Mouse (Mus musculus): ENCODE results near the gene Filip1l. TPM values are rescaled to one million over a fixed set of nuclear protein-coding genes. Genes with fewer than 3 reads are reported as not detected.
A peak's percentile ranks its signal among the peaks of the same experiment; 100 is the strongest.

Filip1l gene
- polyA plus RNA-seq, 1 experiment from 2014 or later, result 56.2 TPM

GRCm38 (mm10) chr16:57445096-57446094 is 92.5 kb downstream of the Filip1l start:
- Histone ChIP-seq H3K36me3 (ENCODE audit: control insufficient read depth, insufficient read depth, low read length) (no peaks in the 10 kb centered on the region), H3K27ac (ENCODE audit: low read length) (no peak overlapping the region), H3K4me2 (ENCODE audit: low read depth, low read length) (no peak overlapping the region), H3K9me3 (replicated peaks; ENCODE audit: control insufficient read depth, low read length) (peaks cover 6% of the 10 kb centered on the region; the same call in 1 of the 2 replicates), H3K9ac (ENCODE audit: low read length) (no peak overlapping the region), H3K27me3 (ENCODE audit: control insufficient read depth, insufficient read depth, low read length) (no peaks in the 10 kb centered on the region), H3K4me1 (ENCODE audit: control insufficient read depth, insufficient read depth, low read length) (no peaks in the 10 kb centered on the region), H3K4me3 (replicated peaks; ENCODE audit: low read length) (no peak overlapping the region)
- WGBS, result 72% methylated on average over 10 of the region's 10 CpGs
- ATAC-seq (ENCODE audit: insufficient read depth, low FRiP score), result no peak

GRCm38 (mm10) chr16:57453009-57453408 is 100.1 kb downstream of the Filip1l start:
- Histone ChIP-seq H3K4me3 (replicated peaks; ENCODE audit: low read length) (no peak overlapping the region), H3K4me1 (ENCODE audit: control insufficient read depth, insufficient read depth, low read length) (peaks cover 11% of the 10 kb centered on the region), H3K27ac (ENCODE audit: low read length) (peak overlapping the region; percentile 35; the same call in 1 of the 2 replicates), H3K36me3 (ENCODE audit: control insufficient read depth, insufficient read depth, low read length) (no peaks in the 10 kb centered on the region), H3K4me2 (ENCODE audit: low read depth, low read length) (no peak overlapping the region), H3K27me3 (ENCODE audit: control insufficient read depth, insufficient read depth, low read length) (no peaks in the 10 kb centered on the region), H3K9me3 (replicated peaks; ENCODE audit: control insufficient read depth, low read length) (peaks cover 6% of the 10 kb centered on the region; the same call in 1 of the 2 replicates), H3K9ac (ENCODE audit: low read length) (no peak overlapping the region)
- peak; percentile 77 for ATAC-seq (ENCODE audit: insufficient read depth, low FRiP score)
- WGBS, result 29% methylated on average over 7 of the region's 7 CpGs

GRCm38 (mm10) chr16:57454106-57454763 is 101.3 kb downstream of the Filip1l start:
- peak overlapping the region; percentile 29 for H3K27ac ChIP-seq (ENCODE audit: low read length)
- peak; percentile 14; the same call in 1 of the 2 replicates for ATAC-seq (ENCODE audit: insufficient read depth, low FRiP score)
- H3K27me3 ChIP-seq (ENCODE audit: control insufficient read depth, insufficient read depth, low read length), result no peaks in the 10 kb centered on the region
- no peaks in the 10 kb centered on the region for H3K36me3 ChIP-seq (ENCODE audit: control insufficient read depth, insufficient read depth, low read length)
- H3K9ac ChIP-seq (ENCODE audit: low read length), result no peak overlapping the region
- WGBS, result 75% methylated on average over 8 of the region's 8 CpGs
- H3K4me3 ChIP-seq (replicated peaks; ENCODE audit: low read length), result no peak overlapping the region
- no peaks in the 10 kb centered on the region for H3K9me3 ChIP-seq (replicated peaks; ENCODE audit: control insufficient read depth, low read length)
- peaks cover 11% of the 10 kb centered on the region for H3K4me1 ChIP-seq (ENCODE audit: control insufficient read depth, insufficient read depth, low read length)
- H3K4me2 ChIP-seq (ENCODE audit: low read depth, low read length), result no peak overlapping the region

- Histone ChIP-seq H3K27me3 (ENCODE audit: control insufficient read depth, insufficient read depth, low read length) (no peaks in the 10 kb centered on the region), H3K9ac (ENCODE audit: low read length) (no peak overlapping the region), H3K4me2 (ENCODE audit: low read depth, low read length) (no peak overlapping the region), H3K36me3 (ENCODE audit: control insufficient read depth, insufficient read depth, low read length) (no peaks in the 10 kb centered on the region), H3K27ac (ENCODE audit: low read length) (no peak overlapping the region), H3K4me1 (ENCODE audit: control insufficient read depth, insufficient read depth, low read length) (peaks cover 11% of the 10 kb centered on the region), H3K4me3 (replicated peaks; ENCODE audit: low read length) (no peak overlapping the region), H3K9me3 (replicated peaks; ENCODE audit: control insufficient read depth, low read length) (no peaks in the 10 kb centered on the region)
- ATAC-seq (ENCODE audit: insufficient read depth, low FRiP score), result no peak
- 86% methylated on average over 3 of the region's 3 CpGs for WGBS
These were observed 102.7 kb downstream of the Filip1l start for GRCm38 (mm10) chr16:57455573-57455972.

GRCm38 (mm10) chr16:57456003-57456402 is 103.1 kb downstream of the Filip1l start:
- Histone ChIP-seq H3K9me3 (replicated peaks; ENCODE audit: control insufficient read depth, low read length) (no peaks in the 10 kb centered on the region), H3K4me1 (ENCODE audit: control insufficient read depth, insufficient read depth, low read length) (peaks cover 11% of the 10 kb centered on the region), H3K27me3 (ENCODE audit: control insufficient read depth, insufficient read depth, low read length) (no peaks in the 10 kb centered on the region), H3K4me2 (ENCODE audit: low read depth, low read length) (no peak overlapping the region), H3K36me3 (ENCODE audit: control insufficient read depth, insufficient read depth, low read length) (no peaks in the 10 kb centered on the region), H3K9ac (ENCODE audit: low read length) (no peak overlapping the region), H3K4me3 (replicated peaks; ENCODE audit: low read length) (no peak overlapping the region), H3K27ac (ENCODE audit: low read length) (no peak overlapping the region)
- WGBS, result 73% methylated on average over 2 of the region's 2 CpGs
- ATAC-seq (ENCODE audit: insufficient read depth, low FRiP score), result no peak

- no peak overlapping the region for H3K4me2 ChIP-seq (ENCODE audit: low read depth, low read length)
- no peaks in the 10 kb centered on the region for H3K27me3 ChIP-seq (ENCODE audit: control insufficient read depth, insufficient read depth, low read length)
- no peaks in the 10 kb centered on the region for H3K4me1 ChIP-seq (ENCODE audit: control insufficient read depth, insufficient read depth, low read length)
- H3K36me3 ChIP-seq (ENCODE audit: control insufficient read depth, insufficient read depth, low read length), result no peaks in the 10 kb centered on the region
- H3K4me3 ChIP-seq (replicated peaks; ENCODE audit: low read length), result no peak overlapping the region
- 87% methylated on average over 9 of the region's 9 CpGs for WGBS
- ATAC-seq (ENCODE audit: insufficient read depth, low FRiP score), result no peak
- H3K9ac ChIP-seq (ENCODE audit: low read length), result no peak overlapping the region
- no peaks in the 10 kb centered on the region for H3K9me3 ChIP-seq (replicated peaks; ENCODE audit: control insufficient read depth, low read length)
- no peak overlapping the region for H3K27ac ChIP-seq (ENCODE audit: low read length)
These were observed 112.6 kb downstream of the Filip1l start for GRCm38 (mm10) chr16:57465386-57465913.

DNA sequence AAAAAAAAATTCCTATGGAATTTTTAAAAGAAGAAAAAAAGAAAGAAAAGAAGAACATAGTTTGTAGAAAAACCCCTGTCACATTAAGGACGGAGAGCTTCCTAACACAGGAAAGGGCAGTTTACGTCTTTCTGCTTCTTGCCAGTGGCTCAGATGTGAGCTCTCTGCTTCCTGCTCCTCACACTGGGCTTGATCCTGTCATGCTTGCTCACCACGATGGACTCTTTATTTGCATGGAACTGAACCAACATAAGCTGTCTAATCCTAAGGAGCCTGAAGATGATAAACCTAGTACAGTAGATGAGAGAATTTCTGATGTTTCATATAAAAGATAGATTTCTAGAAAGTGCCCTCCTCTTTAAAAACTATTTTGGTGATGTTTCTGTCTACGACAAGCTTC is 116.4 kb downstream of the Filip1l start:
- Histone ChIP-seq H3K27me3 (ENCODE audit: control insufficient read depth, insufficient read depth, low read length) (no peaks in the 10 kb centered on the region), H3K9ac (ENCODE audit: low read length) (no peak overlapping the region), H3K36me3 (ENCODE audit: control insufficient read depth, insufficient read depth, low read length) (no peaks in the 10 kb centered on the region), H3K4me1 (ENCODE audit: control insufficient read depth, insufficient read depth, low read length) (peaks cover 4% of the 10 kb centered on the region; the same call in 1 of the 2 replicates), H3K27ac (ENCODE audit: low read length) (no peak overlapping the region), H3K4me2 (ENCODE audit: low read depth, low read length) (no peak overlapping the region), H3K4me3 (replicated peaks; ENCODE audit: low read length) (no peak overlapping the region), H3K9me3 (replicated peaks; ENCODE audit: control insufficient read depth, low read length) (no peaks in the 10 kb centered on the region)
- 50% methylated on average over 4 of the region's 4 CpGs for WGBS
- ATAC-seq (ENCODE audit: insufficient read depth, low FRiP score), result no peak

GRCm38 (mm10) chr16:57469869-57470268 is 117.0 kb downstream of the Filip1l start:
- H3K36me3 ChIP-seq (ENCODE audit: control insufficient read depth, insufficient read depth, low read length), result no peaks in the 10 kb centered on the region
- no peak overlapping the region for H3K27ac ChIP-seq (ENCODE audit: low read length)
- ATAC-seq (ENCODE audit: insufficient read depth, low FRiP score), result no peak
- H3K9me3 ChIP-seq (replicated peaks; ENCODE audit: control insufficient read depth, low read length), result no peaks in the 10 kb centered on the region
- no peak overlapping the region for H3K4me3 ChIP-seq (replicated peaks; ENCODE audit: low read length)
- no peaks in the 10 kb centered on the region for H3K27me3 ChIP-seq (ENCODE audit: control insufficient read depth, insufficient read depth, low read length)
- H3K4me2 ChIP-seq (ENCODE audit: low read depth, low read length), result no peak overlapping the region
- WGBS, result 89% methylated on average over 2 of the region's 2 CpGs
- H3K9ac ChIP-seq (ENCODE audit: low read length), result no peak overlapping the region
- peaks cover 4% of the 10 kb centered on the region; the same call in 1 of the 2 replicates for H3K4me1 ChIP-seq (ENCODE audit: control insufficient read depth, insufficient read depth, low read length)

Data from stomach, embryonic 16.5 days (tissue).